Mouse (Mus musculus) forebrain, embryonic 16.5 days (tissue): Measurements from ENCODE around the gene Ssrp1. TPM values are rescaled to one million over a fixed set of nuclear protein-coding genes. Genes with fewer than 3 reads are reported as not detected.

Experiments used
- ATAC-seq: fragments of 200-750 bp; cut with Nextera tagmentation; 2 replicates; pipeline ENCODE4 v1.8.0; 2017; ENCODE audit warnings: mild to moderate bottlenecking, moderate library complexity
- H3K27ac ChIP-seq: fragments of 300-500 bp; sonication (generic); 2 replicates; pipeline ENCODE4 v1.5.1; 2014; ENCODE audit warnings: low read length, control low read depth
- H3K27me3 ChIP-seq: fragments of 300-500 bp; sonication (generic); replicated peaks from 2 replicates; pipeline ENCODE4 v1.6.1; 2014; ENCODE audit warnings: low read length; ENCODE audit not compliant: control insufficient read depth, insufficient read depth
- H3K36me3 ChIP-seq: fragments of 300-500 bp; sonication (generic); 2 replicates; pipeline ENCODE4 v1.6.1; 2014; ENCODE audit not compliant: control insufficient read depth, insufficient read depth
- H3K4me1 ChIP-seq: fragments of 300-500 bp; sonication (generic); replicated peaks from 2 replicates; pipeline ENCODE4 v1.6.1; 2014; ENCODE audit warnings: low read length; ENCODE audit not compliant: control insufficient read depth, insufficient read depth
- H3K4me2 ChIP-seq: fragments of 300-500 bp; sonication (generic); 2 replicates; pipeline ENCODE4 v1.6.1; 2014; ENCODE audit warnings: mild to moderate bottlenecking, low read length, control low read depth
- H3K4me3 ChIP-seq: fragments of 300-500 bp; sonication (generic); replicated peaks from 2 replicates; pipeline ENCODE4 v1.5.1; 2014; ENCODE audit warnings: mild to moderate bottlenecking, low read length, control low read depth
- H3K9ac ChIP-seq: fragments of 300-500 bp; sonication (generic); replicated peaks from 2 replicates; pipeline ENCODE4 v1.6.1; 2014; ENCODE audit warnings: low read depth, low read length, control low read depth
- H3K9me3 ChIP-seq: fragments of 300-500 bp; sonication (generic); 2 replicates; pipeline ENCODE4 v1.6.1; 2016; ENCODE audit warnings: low read length; ENCODE audit not compliant: control insufficient read depth
- WGBS: fragments of 180-500 bp; shearing (Covaris S2); extraction: QIAGEN DNeasy Blood & Tissue Kit; methylation state at CpG from one replicate; pipeline ENCODE4 v1.1.7; 2014; 5-methylcytosine and 5-hydroxymethylcytosine counted together
- polyA plus RNA-seq: library from polyadenylated mRNA; unstranded; fragments of >200 nt; fragmentation: Nextera tagmentation; extraction: Ambion mirVana; gene quantifications from 2 replicates; pipeline ENCODE4 v1.2.1, GENCODE M21; 2015

Gene Ssrp1
- polyA plus RNA-seq, 1 experiment from 2014 or later: 228 TPM

GRCm38 (mm10) chr2:85030989-85031388, 6.0 kb upstream of the Ssrp1 start:
- 66% methylated on average over 6 of the region's 6 CpGs for WGBS

GRCm38 (mm10) chr2:85033121-85033520, 3.9 kb upstream of the Ssrp1 start:
- Histone ChIP-seq H3K36me3 (no peaks in the 10 kb centered on the region), H3K4me2 (no peak overlapping the region), H3K9me3 (no peaks in the 10 kb centered on the region), H3K4me1 (peaks cover 11% of the 10 kb centered on the region), H3K4me3 (no peak overlapping the region), H3K27me3 (no peaks in the 10 kb centered on the region), H3K27ac (no peak overlapping the region), H3K9ac (no peak overlapping the region)
- WGBS: 86% methylated on average over 2 of the region's 2 CpGs
- no peak for ATAC-seq

More at GRCm38 (mm10) chr2:85030989-85031388, 6.0 kb upstream of the Ssrp1 start:
- no peaks in the 10 kb centered on the region for H3K36me3 ChIP-seq
- H3K27me3 ChIP-seq: no peaks in the 10 kb centered on the region
- H3K4me3 ChIP-seq: no peak overlapping the region
- no peaks in the 10 kb centered on the region for H3K4me1 ChIP-seq
- H3K27ac ChIP-seq: no peak overlapping the region
- H3K9ac ChIP-seq: no peak overlapping the region
- H3K9me3 ChIP-seq: no peaks in the 10 kb centered on the region
- ATAC-seq: no peak
- H3K4me2 ChIP-seq: no peak overlapping the region

GRCm38 (mm10) chr2:85034169-85034568, 2.9 kb upstream of the Ssrp1 start:
- 86% methylated on average over 7 of the region's 7 CpGs for WGBS
- no peaks in the 10 kb centered on the region for H3K36me3 ChIP-seq

GRCm38 (mm10) chr2:85036507-85037046, 457 bp upstream of the Ssrp1 start:
- H3K36me3 ChIP-seq: peaks cover 16% of the 10 kb centered on the region
- 8% methylated on average over 11 of the region's 11 CpGs for WGBS
- ATAC-seq: peak; percentile 34

More at GRCm38 (mm10) chr2:85034169-85034568, 2.9 kb upstream of the Ssrp1 start:
- peaks cover 15% of the 10 kb centered on the region for H3K4me1 ChIP-seq
- no peak for ATAC-seq
- H3K27ac ChIP-seq: no peak overlapping the region
- H3K27me3 ChIP-seq: no peaks in the 10 kb centered on the region
- no peak overlapping the region for H3K4me2 ChIP-seq
- H3K4me3 ChIP-seq: no peak overlapping the region
- no peak overlapping the region for H3K9ac ChIP-seq
- H3K9me3 ChIP-seq: no peaks in the 10 kb centered on the region

GRCm38 (mm10) chr2:85038336-85038735, 1.3 kb downstream of the Ssrp1 start:
- H3K27me3 ChIP-seq: no peaks in the 10 kb centered on the region
- WGBS: 76% methylated on average over 13 of the region's 13 CpGs
- no peak for ATAC-seq
- H3K27ac ChIP-seq: no peak overlapping the region
- H3K36me3 ChIP-seq: peaks cover 27% of the 10 kb centered on the region
- peak overlapping the region; percentile 68 for H3K4me3 ChIP-seq
- peak overlapping the region; percentile 91 for H3K4me2 ChIP-seq
- H3K9ac ChIP-seq: no peak overlapping the region
- peaks cover 18% of the 10 kb centered on the region for H3K4me1 ChIP-seq
- no peaks in the 10 kb centered on the region for H3K9me3 ChIP-seq

More at GRCm38 (mm10) chr2:85036507-85037046, 457 bp upstream of the Ssrp1 start:
- no peaks in the 10 kb centered on the region for H3K9me3 ChIP-seq
- peaks cover 18% of the 10 kb centered on the region for H3K4me1 ChIP-seq
- H3K4me2 ChIP-seq: peak overlapping the region; percentile 64
- peak overlapping the region; percentile 68 for H3K4me3 ChIP-seq
- H3K9ac ChIP-seq: peak overlapping the region; percentile 80
- no peaks in the 10 kb centered on the region for H3K27me3 ChIP-seq
- H3K27ac ChIP-seq: no peak overlapping the region; the same call in 1 of the 2 replicates

GRCm38 (mm10) chr2:85043623-85044022, 6.6 kb downstream of the Ssrp1 start:
- Histone ChIP-seq H3K27me3 (no peaks in the 10 kb centered on the region), H3K27ac (no peak overlapping the region), H3K4me1 (peaks cover 13% of the 10 kb centered on the region), H3K9me3 (no peaks in the 10 kb centered on the region), H3K9ac (no peak overlapping the region), H3K4me3 (no peak overlapping the region), H3K4me2 (no peak overlapping the region), H3K36me3 (peaks cover 54% of the 10 kb centered on the region)
- WGBS: 94% methylated on average over 7 of the region's 7 CpGs
- no peak for ATAC-seq

GRCm38 (mm10) chr2:85046222-85046621, 9.2 kb downstream of the Ssrp1 start:
- H3K27ac ChIP-seq: no peak overlapping the region
- 74% methylated on average over 8 of the region's 8 CpGs for WGBS
- no peaks in the 10 kb centered on the region for H3K9me3 ChIP-seq
- no peak for ATAC-seq
- H3K27me3 ChIP-seq: no peaks in the 10 kb centered on the region
- H3K4me3 ChIP-seq: no peak overlapping the region
- H3K4me1 ChIP-seq: peaks cover 33% of the 10 kb centered on the region
- H3K9ac ChIP-seq: no peak overlapping the region
- no peak overlapping the region for H3K4me2 ChIP-seq
- peaks cover 42% of the 10 kb centered on the region for H3K36me3 ChIP-seq

GRCm38 (mm10) chr2:85047081-85047480, 10.0 kb downstream of the Ssrp1 start:
- H3K27ac ChIP-seq: peak overlapping the region; percentile 86; the same call in 1 of the 2 replicates
- no peaks in the 10 kb centered on the region for H3K9me3 ChIP-seq
- peaks cover 35% of the 10 kb centered on the region for H3K36me3 ChIP-seq
- 0 out of 2 replicates have a peak overlapping the region, but pooled peaks have one; percentile 23 for H3K9ac ChIP-seq
- ATAC-seq: no peak
- peaks cover 33% of the 10 kb centered on the region for H3K4me1 ChIP-seq
- 50% methylated on average over 10 of the region's 10 CpGs for WGBS
- peak overlapping the region; percentile 81 for H3K4me3 ChIP-seq
- peak overlapping the region; percentile 76 for H3K4me2 ChIP-seq
- H3K27me3 ChIP-seq: no peaks in the 10 kb centered on the region

- Histone ChIP-seq H3K4me2 (peak within 1 kb of the TSS; percentile 76), H3K27me3 (no peaks in the 10 kb centered on the region), H3K9ac (peak within 1 kb of the TSS; percentile 78), H3K27ac (peak within 1 kb of the TSS; percentile 86), H3K4me1 (peaks cover 36% of the 10 kb centered on the region), H3K36me3 (peaks cover 36% of the 10 kb centered on the region), H3K9me3 (no peaks in the 10 kb centered on the region), H3K4me3 (peak within 1 kb of the TSS; percentile 81)
- ATAC-seq: peak; percentile 86
- under 1% methylated on average over 41 of the region's 42 CpGs for WGBS
These were observed 10.6 kb downstream of the Ssrp1 start, which contains the start of gene Tnks1bp1 for GRCm38 (mm10) chr2:85047596-85048167. Gene Tnks1bp1 (plus strand): TSS chr2:85048022.
